ENCODE assay signal across 7 mouse cellular contexts in the genomic region with DNA sequence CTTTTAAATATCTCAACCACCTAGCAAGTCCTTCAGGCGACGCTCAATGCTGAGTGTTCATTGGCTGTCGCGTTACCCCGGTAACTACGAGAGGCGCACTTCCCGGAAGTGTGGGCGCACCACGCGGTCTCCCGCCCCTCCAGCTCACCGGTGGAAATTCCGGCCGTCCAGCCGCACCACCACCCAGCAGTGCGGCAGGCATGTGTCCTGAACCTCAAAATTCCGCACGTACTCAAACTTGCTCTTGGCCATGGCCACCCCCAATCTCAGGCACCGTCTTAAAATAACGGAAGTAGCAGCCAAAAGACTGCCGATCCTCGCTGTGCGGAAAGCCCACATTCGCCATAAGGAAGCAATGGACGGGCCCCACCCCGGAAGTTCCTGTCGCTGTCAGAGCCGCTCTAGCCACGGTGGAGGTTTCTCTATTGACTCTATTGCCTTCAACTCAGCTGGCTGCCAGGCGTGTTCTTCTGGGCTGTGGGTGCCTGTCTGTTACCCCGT. TPM values are rescaled to one million over a fixed set of nuclear protein-coding genes. Genes with fewer than 3 reads are reported as not detected.
DNase-seq lines count a peak whose midpoint lies in the region; ATAC-seq lines count a peak whose summit lies in the region.

A gene (minus strand): TSS at position 368 of the 501 bp plus-strand sequence.

- DNase-seq in adrenal gland, postnatal 14 days, result peak; percentile 94
- peak; percentile 96 for DNase-seq in embryonic facial prominence, embryonic 11.5 days (ENCODE audit: low spot score)
- DNase-seq in heart, adult 11 months, result peak; percentile 100
- DNase-seq in kidney, adult 18-20 months, result peak; percentile 95
- peak; percentile 95 for DNase-seq in limb, embryonic 11.5 days (ENCODE audit: low spot score)
- DNase-seq in midbrain, embryonic 14.5 days, result peak; percentile 97
- DNase-seq in spleen, adult 18-20 months, result peak; percentile 83 to 88

- H3K4me2 ChIP-seq in embryonic facial prominence, embryonic 11.5 days (ENCODE audit: low read depth, low read length), result peak within 1 kb of the TSS; percentile 39
- peak within 1 kb of the TSS; percentile 46; the same call in 1 of the 2 replicates for H3K4me2 ChIP-seq in limb, embryonic 11.5 days (ENCODE audit: low read depth, severe bottlenecking)
- H3K4me2 ChIP-seq in midbrain, embryonic 14.5 days (ENCODE audit: low read length), result peak within 1 kb of the TSS; percentile 50

- under 1% methylated on average over 32 of the region's 32 CpGs for WGBS in embryonic facial prominence, embryonic 11.5 days
- 1% methylated on average over 32 of the region's 32 CpGs for WGBS in limb, embryonic 11.5 days
- under 1% methylated on average over 32 of the region's 32 CpGs for WGBS in midbrain, embryonic 14.5 days

- H3K9ac ChIP-seq in embryonic facial prominence, embryonic 11.5 days (replicated peaks; ENCODE audit: low read length), result peak within 1 kb of the TSS; percentile 42
- H3K9ac ChIP-seq in limb, embryonic 11.5 days (ENCODE audit: low read length), result peak within 1 kb of the TSS; percentile 40; the same call in 1 of the 2 replicates
- no peak within 1 kb of the TSS; the same call in 1 of the 2 replicates for H3K9ac ChIP-seq in midbrain, embryonic 14.5 days (replicated peaks; ENCODE audit: low read length)

- no peaks in the 10 kb centered on the region; the same call in 1 of the 2 replicates for H3K36me3 ChIP-seq in embryonic facial prominence, embryonic 11.5 days (replicated peaks; ENCODE audit: control insufficient read depth, insufficient read depth, low read depth, low read length)
- H3K36me3 ChIP-seq in limb, embryonic 11.5 days (ENCODE audit: control insufficient read depth, insufficient read depth, low read length), result no peaks in the 10 kb centered on the region; the same call in 1 of the 2 replicates
- peaks cover 16% of the 10 kb centered on the region; the same call in 1 of the 2 replicates for H3K36me3 ChIP-seq in midbrain, embryonic 14.5 days (ENCODE audit: control insufficient read depth, insufficient read depth, low read length)

- ATAC-seq in embryonic facial prominence, embryonic 11.5 days (replicated peaks; ENCODE audit: insufficient number of reproducible peaks, low FRiP score, low TSS enrichment, low read depth), result peak; percentile 98
- ATAC-seq in limb, embryonic 11.5 days (ENCODE audit: insufficient number of reproducible peaks, low FRiP score, low TSS enrichment, low read depth), result peak; percentile 96
- ATAC-seq in midbrain, embryonic 14.5 days (ENCODE audit: low FRiP score, low TSS enrichment), result peak; percentile 99

- no peak within 1 kb of the TSS for H3K27ac ChIP-seq in embryonic facial prominence, embryonic 11.5 days (replicated peaks; ENCODE audit: low read depth, low read length)
- no peak within 1 kb of the TSS for H3K27ac ChIP-seq in limb, embryonic 11.5 days (replicated peaks; ENCODE audit: low read depth, low read length)
- H3K27ac ChIP-seq in midbrain, embryonic 14.5 days (replicated peaks; ENCODE audit: low read depth, low read length), result peak within 1 kb of the TSS; percentile 69

- peak within 1 kb of the TSS; percentile 57 for H3K4me3 ChIP-seq in embryonic facial prominence, embryonic 11.5 days (ENCODE audit: low read depth, low read length)
- H3K4me3 ChIP-seq in limb, embryonic 11.5 days (ENCODE audit: low read depth, low read length), result peak within 1 kb of the TSS; percentile 57
- peak within 1 kb of the TSS; percentile 62 for H3K4me3 ChIP-seq in midbrain, embryonic 14.5 days (replicated peaks; ENCODE audit: low read depth, low read length)

- no peaks in the 10 kb centered on the region for H3K27me3 ChIP-seq in embryonic facial prominence, embryonic 11.5 days (ENCODE audit: control insufficient read depth, insufficient read depth, low read length)
- H3K27me3 ChIP-seq in limb, embryonic 11.5 days (ENCODE audit: control insufficient read depth, insufficient read depth, low read length), result no peaks in the 10 kb centered on the region
- H3K27me3 ChIP-seq in midbrain, embryonic 14.5 days (ENCODE audit: control insufficient read depth, insufficient read depth, low read length), result no peaks in the 10 kb centered on the region

- H3K4me1 ChIP-seq in embryonic facial prominence, embryonic 11.5 days (ENCODE audit: control insufficient read depth, insufficient read depth, low read length), result no peaks in the 10 kb centered on the region
- H3K4me1 ChIP-seq in limb, embryonic 11.5 days (ENCODE audit: control insufficient read depth, insufficient read depth, low read length), result no peaks in the 10 kb centered on the region
- no peaks in the 10 kb centered on the region for H3K4me1 ChIP-seq in midbrain, embryonic 14.5 days (ENCODE audit: control insufficient read depth, insufficient read depth, low read length)

- no peaks in the 10 kb centered on the region for H3K9me3 ChIP-seq in embryonic facial prominence, embryonic 11.5 days (replicated peaks; ENCODE audit: control insufficient read depth, low read length)
- H3K9me3 ChIP-seq in limb, embryonic 11.5 days (ENCODE audit: control insufficient read depth, low read length), result no peaks in the 10 kb centered on the region
- no peaks in the 10 kb centered on the region for H3K9me3 ChIP-seq in midbrain, embryonic 14.5 days (ENCODE audit: control insufficient read depth, low read length)

RNA-seq across cellular contexts. Expression of the gene that starts here (rescaled TPM):
- total RNA-seq in adrenal gland, postnatal 14 days (2021), result 15.3 and 19.1 TPM in 2 replicates
- polyA plus RNA-seq in embryonic facial prominence, embryonic 11.5 days (2014; fragmentation: Nextera tagmentation; extraction: Ambion mirVana), result 13.8 and 14.8 TPM in 2 replicates
- polyA plus RNA-seq in limb, embryonic 11.5 days (2014; fragmentation: Nextera tagmentation; extraction: Ambion mirVana), result 12.1 and 14.3 TPM in 2 replicates
- 9.9 and 10.4 TPM in 2 replicates for polyA plus RNA-seq in midbrain, embryonic 14.5 days (2014; fragmentation: Nextera tagmentation; extraction: Ambion mirVana)
